Mouse (Mus musculus) ovary, postnatal 36 days (tissue): Measurements from ENCODE around the gene Rapsn.

ENCODE experiments used
- DNase-seq: peaks from one replicate; pipeline ENCODE4 v3.0.0; 2022; ENCODE audit warnings: low spot score, mixed read lengths

The Rapsn gene

GRCm38 (mm10) chr2:91053181-91053933, 17.9 kb downstream of the Rapsn start:
- no peak for DNase-seq

- peak; percentile 97 for DNase-seq
Observed at GRCm38 (mm10) chr2:91053934-91054382, 18.5 kb downstream of the Rapsn start, which contains the start of gene Psmc3. Gene Psmc3, plus strand, starts transcription at chr2:91054009.

GRCm38 (mm10) chr2:91058435-91058834, 23.0 kb downstream of the Rapsn start:
- no peak for DNase-seq

GRCm38 (mm10) chr2:91059376-91059775, 24.0 kb downstream of the Rapsn start:
- no peak for DNase-seq

- no peak for DNase-seq
Observed at GRCm38 (mm10) chr2:91060544-91061355, 25.3 kb downstream of the Rapsn start.

- no peak for DNase-seq
Observed at GRCm38 (mm10) chr2:91061849-91062481, 26.5 kb downstream of the Rapsn start.

- no peak for DNase-seq
Observed at GRCm38 (mm10) chr2:91062779-91063606, 27.6 kb downstream of the Rapsn start.

GRCm38 (mm10) chr2:91064211-91064610, 28.8 kb downstream of the Rapsn start:
- no peak for DNase-seq

- DNase-seq = no peak
Observed at GRCm38 (mm10) chr2:91065544-91065943, 30.1 kb downstream of the Rapsn start.

GRCm38 (mm10) chr2:91066455-91066854, 31.0 kb downstream of the Rapsn start:
- DNase-seq = no peak

- no peak for DNase-seq
Observed at GRCm38 (mm10) chr2:91068162-91068871, 32.9 kb downstream of the Rapsn start.

GRCm38 (mm10) chr2:91068872-91069165, 33.4 kb downstream of the Rapsn start:
- no peak for DNase-seq

GRCm38 (mm10) chr2:91069306-91070000, 34.0 kb downstream of the Rapsn start:
- DNase-seq = no peak

GRCm38 (mm10) chr2:91070076-91070800, 34.8 kb downstream of the Rapsn start, which contains the start of gene Slc39a13:
Gene Slc39a13, minus strand, starts transcription at chr2:91070417.
- peak; percentile 97 for DNase-seq

GRCm38 (mm10) chr2:91071059-91071458, 35.6 kb downstream of the Rapsn start:
- no peak for DNase-seq

- no peak for DNase-seq
Observed at GRCm38 (mm10) chr2:91072092-91072491, 36.7 kb downstream of the Rapsn start.

GRCm38 (mm10) chr2:91077957-91078313, 42.5 kb downstream of the Rapsn start:
- DNase-seq = no peak

- no peak for DNase-seq
Observed at GRCm38 (mm10) chr2:91078314-91079025, 43.0 kb downstream of the Rapsn start.

- DNase-seq = no peak
Observed at GRCm38 (mm10) chr2:91079026-91079384, 43.6 kb downstream of the Rapsn start.
